Mouse (Mus musculus): ENCODE results near the gene Cnn3.

The Cnn3 gene

DNA sequence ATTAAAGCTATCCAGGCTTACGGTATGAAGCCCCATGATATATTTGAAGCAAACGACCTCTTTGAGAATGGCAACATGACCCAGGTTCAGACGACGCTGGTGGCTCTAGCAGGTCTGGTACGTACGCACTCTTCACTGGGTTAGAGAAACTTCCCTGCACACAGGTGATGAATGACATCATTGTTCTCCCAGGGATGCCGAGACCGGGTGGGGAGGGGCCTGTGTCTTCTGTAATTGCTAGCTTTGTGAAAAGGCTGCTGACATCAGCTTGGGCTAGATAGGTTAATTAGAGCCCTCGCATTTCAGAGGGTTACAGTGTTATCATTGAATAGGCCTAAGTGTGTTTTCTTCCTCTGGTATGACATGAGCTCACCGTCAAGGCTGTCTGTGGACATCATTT lies 25.1 kb downstream of the Cnn3 start:
- DNase-seq (ENCODE audit: low spot score): no peak

DNA sequence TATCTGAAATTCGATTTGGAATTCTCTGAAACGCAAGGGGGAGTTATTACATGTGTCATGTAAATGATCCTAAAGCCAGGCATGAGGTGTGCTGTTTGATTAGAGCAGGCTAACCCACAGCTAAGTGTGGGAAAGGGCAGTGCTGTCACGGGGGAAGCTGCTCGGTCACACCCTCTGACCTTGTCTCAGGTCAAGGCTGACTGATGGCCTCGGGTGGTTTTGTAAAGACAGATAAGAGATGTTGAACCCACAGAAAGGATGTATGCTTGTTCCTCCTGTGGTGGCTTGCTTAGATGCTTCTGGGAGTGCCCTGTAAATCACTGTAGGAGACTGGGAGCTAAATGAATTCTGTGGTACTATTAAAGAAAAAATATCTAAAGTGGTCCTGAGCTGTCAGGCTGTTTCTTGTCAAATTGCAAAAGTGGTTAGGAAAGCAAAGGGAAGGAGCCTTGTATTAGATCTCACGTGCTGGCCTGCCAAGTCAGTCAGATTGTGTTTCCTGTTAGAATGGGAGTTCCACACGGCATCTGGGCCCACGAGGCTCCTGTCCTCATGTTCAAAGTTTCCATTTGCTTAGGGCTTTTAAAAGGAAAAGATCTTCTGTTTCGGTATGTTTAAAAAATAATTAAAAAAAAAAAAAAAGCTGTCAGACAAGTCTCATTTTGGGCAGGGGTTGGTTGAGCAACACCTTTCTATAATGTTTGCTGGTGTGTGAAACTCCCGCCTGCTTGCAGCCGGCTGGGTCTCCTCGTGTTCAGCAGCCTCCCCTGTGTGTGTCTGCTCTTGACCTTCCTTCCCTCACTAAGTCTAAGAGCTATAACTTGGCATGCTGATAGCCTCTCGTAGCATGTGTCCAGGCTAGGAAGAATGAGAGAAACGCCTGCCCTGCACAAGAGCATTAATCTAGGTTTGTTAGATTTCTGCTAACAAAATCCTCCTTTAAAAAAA lies 32.5 kb downstream of the Cnn3 start:
- DNase-seq (ENCODE audit: low spot score): no peak

DNA sequence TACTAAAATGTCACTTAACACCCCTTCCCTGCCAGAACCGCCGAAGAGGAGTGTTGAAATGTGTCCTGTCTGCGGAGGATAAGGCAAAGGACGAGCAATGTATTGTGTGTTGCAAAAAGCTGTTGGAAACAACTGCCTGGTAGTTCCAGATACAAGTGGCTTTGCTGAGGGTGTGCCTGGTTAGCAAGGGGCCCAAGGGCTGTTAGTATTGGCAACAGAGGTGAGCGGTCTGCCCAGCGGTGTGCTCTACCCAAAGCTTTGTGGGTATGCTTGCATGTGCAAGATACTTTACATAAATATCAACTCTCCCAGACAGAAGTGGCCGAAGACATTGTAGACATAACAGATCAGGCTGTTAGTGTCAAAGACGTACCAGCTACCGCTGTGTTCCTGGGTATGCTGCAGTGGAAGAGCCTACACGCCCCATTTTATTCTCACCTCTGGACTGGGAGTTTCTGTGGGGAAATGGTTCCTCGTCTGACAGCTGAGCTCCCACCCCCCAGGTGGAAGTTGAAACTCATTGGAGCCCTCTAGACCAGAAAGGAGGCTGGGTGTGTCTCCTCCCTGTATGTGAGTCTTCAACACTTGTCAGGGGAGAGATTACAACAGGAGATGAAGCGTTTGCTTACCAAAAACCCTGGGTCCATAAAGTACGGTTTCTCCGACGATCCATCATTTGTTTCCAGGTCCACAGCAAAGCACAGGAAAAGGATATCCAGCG lies 34.3 kb downstream of the Cnn3 start:
- no peak for DNase-seq (ENCODE audit: low spot score)

DNA sequence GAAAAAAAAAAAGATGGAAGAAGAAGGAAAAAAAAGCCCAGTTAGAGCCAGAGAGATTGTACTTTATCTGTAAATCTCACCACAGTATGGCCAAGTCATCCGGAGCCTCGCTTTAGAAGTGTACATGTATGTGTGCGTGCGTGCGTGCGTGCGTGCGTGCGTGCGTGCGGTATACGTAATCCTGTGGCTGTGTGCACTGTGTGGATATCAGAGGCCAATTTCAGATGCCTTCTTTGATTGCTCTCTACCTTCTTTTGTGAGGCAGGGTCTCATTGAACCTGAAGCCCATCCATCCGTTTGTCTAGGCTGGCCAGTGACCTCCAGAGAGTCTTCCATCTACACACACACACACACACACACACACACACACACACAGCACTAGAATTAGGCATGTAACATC lies 35.2 kb downstream of the Cnn3 start:
- DNase-seq (ENCODE audit: low spot score): no peak

DNA sequence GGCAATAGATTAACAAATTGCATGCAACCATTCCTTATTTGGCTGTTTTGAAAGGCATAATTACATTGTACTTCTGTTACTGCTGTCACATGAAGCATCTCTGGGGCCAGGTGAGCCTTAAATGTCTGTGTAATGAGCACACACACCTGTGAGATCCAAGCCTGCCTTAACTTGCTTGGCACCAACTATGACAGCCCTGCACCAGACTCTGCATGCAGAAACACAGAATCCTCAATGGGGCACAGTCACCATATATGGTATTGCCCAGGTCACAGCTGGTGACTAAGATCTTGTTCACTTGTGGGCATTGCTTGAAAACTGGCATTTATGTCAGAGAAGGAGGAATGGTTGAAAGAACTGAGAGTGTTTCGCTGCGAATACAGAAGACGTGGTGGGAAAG lies 36.5 kb downstream of the Cnn3 start:
- no peak for DNase-seq (ENCODE audit: low spot score)

DNA sequence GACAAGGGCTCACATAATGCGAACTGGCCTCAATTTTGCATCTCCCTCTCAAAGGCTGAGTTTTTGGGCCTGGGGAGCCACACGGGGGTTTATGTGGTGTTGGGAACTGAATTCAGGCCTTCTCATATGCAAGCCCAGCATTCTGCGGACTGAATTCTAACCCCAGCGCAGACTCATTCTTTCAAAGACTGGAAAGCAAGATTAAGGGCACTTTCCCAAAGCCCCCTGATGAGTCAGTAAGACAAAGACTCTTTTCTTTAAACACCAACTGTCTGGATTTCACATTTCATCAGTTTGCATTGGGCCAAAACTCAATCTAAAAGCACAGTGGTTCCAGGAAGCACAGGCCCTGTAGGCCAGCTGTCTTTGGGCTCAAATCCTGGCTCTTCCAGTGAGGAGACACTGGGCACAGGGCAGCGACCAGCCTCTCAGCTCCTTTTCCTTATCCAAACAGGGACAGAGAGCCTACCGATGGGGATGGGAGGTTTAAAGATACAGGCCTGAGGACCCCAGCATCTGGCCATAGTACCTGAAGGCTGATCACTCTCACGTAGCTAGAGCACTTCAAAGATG lies 38.5 kb downstream of the Cnn3 start:
- no peak for DNase-seq (ENCODE audit: low spot score)

DNA sequence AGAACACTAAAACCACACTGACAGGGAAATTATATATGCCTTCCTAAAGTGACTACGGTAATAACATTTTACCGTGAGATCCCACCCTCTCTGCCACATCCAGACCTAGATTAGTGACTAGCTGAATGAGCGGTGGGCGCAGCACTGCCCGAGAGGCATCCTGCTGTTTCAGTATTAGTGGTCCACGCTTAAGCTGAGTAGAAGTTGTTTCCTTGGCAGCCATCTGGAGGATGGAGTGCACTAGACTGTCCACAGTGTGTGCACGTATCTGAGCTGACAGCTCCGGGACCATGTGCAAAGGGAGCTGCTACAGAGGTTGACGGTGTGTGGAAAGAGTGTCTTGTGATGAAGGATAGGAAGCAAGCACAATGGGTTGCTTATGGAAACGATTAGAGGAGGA lies 39.5 kb downstream of the Cnn3 start:
- DNase-seq (ENCODE audit: low spot score): no peak

DNA sequence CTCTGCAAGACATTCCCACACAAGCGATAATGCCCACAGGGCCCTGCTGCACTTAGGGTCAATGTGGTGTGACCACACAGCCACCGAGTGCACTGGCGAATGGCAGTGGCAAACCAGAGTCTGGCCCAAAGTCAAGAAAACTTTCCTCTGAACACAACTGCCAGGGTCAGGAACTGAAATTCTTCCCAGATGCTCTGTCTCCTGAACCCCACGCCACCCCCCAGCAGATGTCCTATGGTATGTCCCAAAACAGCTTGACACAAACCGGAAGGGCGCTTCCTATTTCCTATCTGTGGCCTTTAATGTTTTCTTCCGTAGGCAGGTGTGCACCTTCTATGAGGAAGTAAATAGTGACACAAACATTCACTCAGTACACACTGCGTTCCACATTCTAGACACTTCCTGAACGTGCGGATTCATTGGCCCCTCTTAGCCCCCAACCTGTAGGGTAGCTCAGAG lies 40.8 kb downstream of the Cnn3 start:
- no peak for DNase-seq (ENCODE audit: low spot score)

DNA sequence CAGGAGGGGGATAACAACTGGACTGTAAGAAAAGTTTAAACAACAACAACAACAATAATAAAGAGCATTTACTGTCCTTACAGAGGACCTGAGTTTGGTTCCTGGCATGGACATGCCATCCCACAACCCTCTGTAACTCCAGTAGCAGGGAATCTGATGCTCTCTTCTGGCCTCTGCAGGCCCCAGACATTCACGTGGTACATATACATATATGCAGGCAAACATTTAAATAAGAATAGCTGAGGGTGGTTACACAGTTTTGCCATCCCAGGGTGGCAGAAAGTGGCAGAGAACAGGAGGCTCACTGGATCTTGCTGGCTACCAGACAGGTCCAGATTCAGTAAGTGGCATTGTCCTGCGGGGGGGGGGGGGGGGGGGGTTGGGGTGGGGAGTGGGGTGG lies 41.8 kb downstream of the Cnn3 start:
- no peak for DNase-seq (ENCODE audit: low spot score)

DNA sequence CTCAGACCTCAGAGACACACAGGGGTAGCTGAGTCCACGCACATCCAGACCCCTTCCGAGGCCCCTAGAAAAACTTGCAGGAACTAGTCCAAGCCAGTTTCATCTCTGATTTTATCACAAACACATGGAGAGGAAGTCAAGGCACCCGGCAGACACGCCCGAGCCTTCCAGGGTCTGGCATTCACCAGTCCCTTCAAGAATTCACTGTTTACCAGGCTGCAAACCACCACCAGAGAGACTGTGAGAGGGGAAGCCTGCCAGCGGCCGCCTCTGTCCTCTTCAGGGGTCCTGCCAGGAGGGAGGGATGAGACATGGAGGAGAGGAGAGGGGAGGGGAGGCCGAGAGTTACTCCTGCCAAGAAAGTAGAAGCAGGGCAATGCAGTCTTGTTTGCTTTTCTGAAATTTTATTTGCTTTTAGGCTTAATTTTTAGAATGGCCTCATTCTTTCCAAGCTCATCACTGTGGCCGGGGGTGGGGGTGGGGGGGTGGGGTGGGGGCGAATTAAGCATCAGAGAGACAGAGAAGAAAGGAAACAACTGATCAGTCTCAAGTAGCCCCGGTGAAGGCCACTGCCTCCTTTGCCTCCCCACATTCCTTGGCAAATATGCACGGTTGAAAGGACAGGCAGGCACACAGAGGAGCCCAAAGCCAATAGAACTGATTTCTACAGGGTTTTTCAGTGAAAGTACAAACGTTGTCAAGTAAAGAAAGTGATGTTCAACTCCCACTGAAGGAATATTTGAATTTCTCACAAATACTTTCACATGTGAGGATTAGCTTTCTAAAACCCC lies 43.1 kb downstream of the Cnn3 start:
- peak; percentile 55 for DNase-seq (ENCODE audit: low spot score)

DNA sequence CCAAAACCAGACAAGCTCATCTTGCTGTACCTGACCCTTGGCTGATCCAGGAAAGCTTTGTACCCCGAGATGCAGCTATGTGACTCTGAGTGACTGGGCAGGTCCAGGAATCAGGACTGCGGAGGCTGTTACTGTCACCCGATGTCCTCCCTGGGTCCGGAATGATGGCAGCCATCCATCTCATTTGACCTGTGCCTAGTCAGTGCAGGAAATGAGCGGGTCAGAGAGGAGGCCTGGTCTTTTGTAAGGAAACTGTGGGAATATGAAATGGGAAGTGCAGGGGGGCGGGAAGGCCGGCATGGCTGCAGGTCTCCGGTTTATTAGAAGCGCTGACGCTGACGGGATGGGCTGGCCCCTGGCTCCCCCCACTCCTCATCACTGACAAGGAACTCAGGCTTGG lies 45.4 kb downstream of the Cnn3 start:
- no peak for DNase-seq (ENCODE audit: low spot score)

DNA sequence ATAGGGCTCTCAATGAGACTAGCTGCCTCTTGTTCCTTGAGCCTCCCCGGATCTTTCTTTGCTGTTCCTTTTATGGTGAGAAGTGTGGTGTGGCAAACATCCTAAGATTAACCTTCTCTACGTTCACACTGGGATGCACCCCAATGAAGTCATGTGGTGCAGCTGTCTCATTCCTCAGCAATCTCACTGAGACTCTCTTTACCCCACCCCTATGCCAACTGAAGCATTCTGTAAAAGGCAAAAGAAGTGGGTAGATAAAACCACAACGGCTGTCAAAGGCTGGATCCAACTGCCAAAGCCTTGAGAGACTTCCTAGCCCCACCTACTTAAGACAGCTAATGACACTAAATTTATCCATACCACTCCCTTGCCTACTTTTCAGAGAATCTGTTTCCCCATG lies 48.4 kb downstream of the Cnn3 start:
- DNase-seq (ENCODE audit: low spot score): no peak

DNA sequence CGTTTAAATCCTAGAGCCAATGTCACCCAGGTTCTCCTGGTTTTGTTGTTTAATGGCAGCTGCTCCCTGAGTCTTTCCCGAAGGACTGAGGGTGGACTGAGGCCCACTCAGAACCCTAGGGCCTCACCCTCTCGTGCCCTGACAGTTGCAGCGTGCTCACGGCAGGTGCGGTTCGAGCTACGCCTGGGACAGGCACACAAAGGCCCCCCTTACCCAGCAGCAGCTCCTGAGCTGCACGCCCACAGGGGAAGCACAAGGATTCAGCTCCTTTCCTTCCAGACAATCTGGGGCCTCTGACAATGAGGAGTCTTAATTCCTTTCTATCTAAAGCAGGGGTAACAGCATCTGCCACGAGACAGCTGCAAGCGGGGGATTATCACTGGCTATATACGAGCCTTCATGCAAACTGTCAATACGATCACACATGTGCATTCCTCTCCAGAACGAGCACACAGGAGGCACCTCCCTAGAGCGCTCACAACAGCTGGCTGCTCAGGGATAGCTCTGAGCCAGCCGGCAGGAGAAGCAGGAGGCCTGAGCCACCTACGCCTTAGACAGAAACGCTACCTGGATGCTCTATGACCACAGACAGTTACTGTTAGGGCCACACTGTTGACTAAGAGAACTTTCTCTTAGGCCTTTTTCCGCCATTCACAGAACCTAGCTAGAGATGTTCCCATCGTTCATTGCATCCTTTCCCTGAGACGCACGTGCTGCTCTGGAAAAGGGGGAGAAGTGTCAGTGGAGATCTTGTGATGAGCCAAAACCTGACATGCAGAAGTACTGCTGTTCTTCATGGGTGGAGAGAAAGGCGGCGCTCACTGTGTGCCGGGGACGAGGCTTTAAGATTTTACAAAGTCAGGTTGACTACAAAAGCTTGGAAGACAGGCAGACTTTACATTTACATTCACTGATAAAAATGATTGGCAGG lies 54.0 kb downstream of the Cnn3 start:
- no peak for DNase-seq (ENCODE audit: low spot score)

DNA sequence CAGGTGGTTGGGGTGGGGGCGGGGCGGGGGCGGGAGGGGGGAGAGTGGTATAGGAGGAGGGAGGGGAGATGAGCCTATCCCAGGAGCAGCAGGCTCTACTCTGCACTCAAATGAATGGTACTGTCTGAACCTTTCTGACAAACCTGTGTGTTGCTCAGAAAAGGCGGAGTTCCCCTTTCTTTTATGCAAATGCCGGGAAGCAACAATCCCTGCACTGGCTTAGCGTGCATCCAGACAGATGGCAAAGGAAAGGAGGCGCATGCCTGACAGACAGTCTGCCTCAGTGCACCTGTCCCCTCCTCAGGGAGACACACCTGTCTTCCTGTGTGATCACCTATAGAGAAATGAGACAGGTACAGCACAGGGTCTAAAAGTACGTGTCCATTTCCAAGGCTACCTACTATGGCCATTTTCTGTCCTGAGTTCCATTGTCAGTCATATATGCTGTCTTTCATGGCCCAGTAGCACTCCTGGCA lies 54.7 kb downstream of the Cnn3 start:
- DNase-seq (ENCODE audit: low spot score): no peak

DNA sequence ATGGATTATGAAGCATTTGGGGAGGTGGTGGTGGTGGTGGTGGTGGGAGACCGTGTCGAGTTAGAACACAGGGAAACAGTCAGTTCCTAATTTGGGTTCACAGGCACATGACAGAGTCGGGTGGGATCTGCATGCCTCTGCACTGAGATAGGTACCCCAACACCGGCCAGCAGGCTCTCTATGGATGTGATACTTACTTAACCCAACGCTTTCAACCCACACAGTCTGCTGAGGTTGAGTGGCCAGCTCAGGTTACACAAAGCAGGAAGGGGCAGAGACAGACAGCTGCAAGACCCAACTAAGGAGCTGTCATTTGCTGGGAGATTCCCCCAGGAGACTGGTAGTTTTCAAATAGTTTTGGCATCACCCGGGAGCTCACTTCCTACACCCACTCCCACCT lies 55.3 kb downstream of the Cnn3 start:
- no peak for DNase-seq (ENCODE audit: low spot score)

DNA sequence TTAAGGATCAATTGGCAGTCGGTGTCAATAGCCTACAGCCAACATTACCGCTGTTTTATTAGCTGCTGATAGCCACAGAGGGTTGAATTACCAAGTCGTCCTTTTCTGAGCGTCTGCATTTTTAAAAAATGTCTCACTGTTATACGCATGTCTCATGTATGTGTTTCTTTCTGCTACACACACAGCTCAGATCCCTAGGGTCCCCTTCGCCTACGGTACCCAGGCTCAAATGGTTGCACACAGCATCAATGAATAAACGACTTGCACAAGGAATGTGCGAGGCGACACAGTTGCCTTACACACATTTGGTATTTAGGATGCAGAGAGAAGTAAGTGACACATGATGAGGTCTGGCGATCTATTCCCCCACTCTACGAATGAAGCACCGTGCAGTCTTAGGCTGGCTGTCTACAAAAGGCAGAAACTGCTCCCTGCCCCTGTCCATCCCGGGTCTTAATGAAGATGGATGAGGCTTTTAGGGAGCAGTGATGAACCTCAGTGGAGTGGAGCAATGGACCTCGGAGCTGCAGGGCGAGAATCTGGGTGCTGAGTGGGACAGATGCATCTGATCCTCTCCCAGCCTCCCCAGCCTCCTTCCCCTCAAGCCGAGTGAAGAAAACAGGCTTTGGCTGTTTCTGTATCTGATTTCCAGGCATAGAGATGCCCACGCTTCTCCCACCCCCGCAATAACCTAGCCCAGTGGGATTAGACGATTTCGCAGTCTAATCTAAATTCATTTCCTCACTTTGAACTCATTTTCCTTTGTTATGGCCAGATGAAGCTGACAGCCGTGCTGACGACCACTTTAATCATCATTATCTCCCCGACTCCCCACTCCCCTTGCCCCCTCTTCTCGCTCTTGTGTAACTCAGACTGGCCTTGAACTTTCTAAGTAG lies 57.2 kb downstream of the Cnn3 start:
- DNase-seq (ENCODE audit: low spot score): no peak

DNA sequence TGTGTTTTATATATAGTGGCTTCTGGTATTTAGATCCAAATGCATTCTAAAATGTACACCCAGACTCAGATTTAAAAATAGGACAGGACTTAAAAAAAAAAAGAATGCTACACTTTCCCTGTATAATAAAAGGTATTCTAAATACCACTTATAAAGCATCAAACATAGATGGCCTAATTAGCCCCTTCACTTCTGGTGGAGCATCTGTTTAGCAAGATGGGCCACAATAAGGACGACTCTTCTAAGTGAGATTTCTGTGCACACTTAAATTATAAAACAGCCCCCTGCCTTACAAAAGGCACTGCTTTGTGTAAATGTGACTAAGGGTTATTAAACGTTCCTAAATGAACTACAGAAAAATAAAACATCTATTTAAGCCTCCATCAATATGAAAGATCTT lies 58.9 kb downstream of the Cnn3 start:
- no peak for DNase-seq (ENCODE audit: low spot score)

DNA sequence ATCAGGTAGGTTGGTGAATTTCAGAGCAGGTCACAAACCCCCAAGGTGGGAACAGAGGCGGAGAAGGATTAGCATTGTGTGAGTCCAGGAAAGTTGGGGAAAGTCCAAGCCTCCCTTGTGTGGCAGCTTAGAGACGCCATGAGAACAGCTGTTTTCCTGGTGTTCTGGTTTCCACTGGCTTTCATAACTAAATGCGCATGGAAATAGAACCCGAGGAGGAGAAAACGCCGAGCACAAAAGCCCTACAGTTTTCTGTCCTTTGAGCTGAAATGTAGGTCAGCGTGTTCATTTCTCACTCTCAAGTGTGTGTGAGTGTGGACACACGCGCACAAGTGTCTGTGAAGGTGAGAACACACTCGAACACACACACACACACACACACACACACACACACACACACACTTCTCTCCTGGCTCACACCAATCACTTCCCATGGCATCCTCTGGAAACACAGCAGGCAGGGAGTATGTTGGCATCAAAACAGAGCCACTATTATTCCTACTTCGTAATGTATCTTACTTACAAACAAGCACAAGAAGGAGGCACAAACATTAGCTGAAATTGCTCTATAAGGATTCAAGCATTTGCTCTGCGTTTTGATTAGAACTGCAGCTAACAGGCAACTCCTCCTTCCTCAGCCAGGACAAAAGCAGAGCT lies 63.3 kb downstream of the Cnn3 start:
- no peak for DNase-seq (ENCODE audit: low spot score)

DNA sequence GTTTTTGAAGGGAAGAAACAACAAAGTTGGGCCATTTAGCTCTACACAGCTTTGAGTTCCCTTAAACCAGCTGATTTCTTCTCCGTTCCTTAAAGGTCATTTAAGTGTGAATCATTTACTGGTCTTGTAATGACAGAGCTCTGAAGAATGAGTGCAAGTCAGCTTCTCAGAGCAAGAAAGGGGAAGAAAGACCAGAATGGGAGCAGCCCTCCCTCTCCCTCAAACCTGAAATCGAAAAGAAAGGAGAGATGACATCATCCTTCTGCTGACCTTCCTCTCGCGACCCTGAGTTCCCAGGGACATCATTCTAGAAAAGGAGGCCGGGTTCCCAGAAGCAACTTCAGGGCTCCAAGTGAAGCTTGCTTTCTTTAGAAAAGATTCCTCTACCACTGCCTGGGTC lies 64.6 kb downstream of the Cnn3 start:
- no peak for DNase-seq (ENCODE audit: low spot score)

All from yolk sac, embryonic 10.5 days (tissue).